Mouse (Mus musculus): ENCODE measurements around the gene Slc48a1.

Gene Slc48a1

DNA sequence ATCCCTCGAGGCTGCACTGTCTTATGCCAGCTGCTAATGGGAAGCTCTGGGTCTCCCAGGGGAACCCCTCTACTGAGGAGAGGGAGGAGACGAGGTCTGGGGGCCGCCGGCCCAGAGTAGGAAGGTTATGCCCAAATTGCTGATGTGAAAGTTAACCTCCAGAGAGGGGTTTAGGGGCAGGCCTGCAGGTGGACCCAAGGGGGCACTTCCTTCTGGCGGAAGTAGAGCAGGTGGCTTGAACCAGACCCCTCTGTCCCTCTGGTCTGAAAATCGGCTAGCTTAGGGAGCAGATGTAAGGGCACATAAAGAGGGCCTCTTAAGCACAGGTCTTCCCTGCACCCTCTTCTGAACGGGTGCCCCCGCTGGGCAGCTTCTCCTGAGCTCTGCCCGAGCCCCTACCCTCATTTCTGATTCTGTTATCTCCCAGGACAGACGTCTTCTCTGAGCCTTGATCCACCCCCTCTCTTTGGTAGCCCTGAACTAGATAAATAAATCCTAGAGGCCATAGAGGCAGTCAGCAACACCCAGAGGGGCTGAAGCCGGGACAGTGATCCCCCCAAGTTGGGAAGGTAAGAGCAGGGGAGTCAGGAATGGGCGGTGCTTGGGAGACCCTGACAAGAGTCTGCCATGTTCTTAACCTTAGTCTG lies 47.7 kb downstream of the Slc48a1 start:
- no peak for DNase-seq (ENCODE audit: low spot score)

- no peak for DNase-seq (ENCODE audit: low spot score)
These were observed 48.4 kb downstream of the Slc48a1 start for GRCm38 (mm10) chr15:97826588-97827261.

DNA sequence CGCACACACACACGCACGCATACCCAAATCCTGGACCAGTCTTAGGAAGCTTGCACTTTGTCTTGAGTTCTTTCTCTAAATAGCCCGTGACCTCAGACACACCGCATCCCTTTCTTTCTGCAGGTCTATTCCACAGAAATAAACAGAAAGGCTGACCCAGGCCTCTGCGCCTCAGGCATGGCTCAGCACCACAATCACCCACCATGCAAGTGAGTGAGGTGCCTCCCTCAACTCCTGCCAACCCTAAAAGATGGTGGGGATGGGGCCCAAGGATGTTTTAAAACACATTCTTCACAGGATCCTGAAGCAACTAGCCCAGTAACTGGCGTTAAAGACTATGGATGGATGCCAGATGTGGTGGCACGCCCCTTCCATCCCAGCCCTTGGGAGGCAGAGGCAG lies 49.1 kb downstream of the Slc48a1 start:
- DNase-seq (ENCODE audit: low spot score) = no peak

DNA sequence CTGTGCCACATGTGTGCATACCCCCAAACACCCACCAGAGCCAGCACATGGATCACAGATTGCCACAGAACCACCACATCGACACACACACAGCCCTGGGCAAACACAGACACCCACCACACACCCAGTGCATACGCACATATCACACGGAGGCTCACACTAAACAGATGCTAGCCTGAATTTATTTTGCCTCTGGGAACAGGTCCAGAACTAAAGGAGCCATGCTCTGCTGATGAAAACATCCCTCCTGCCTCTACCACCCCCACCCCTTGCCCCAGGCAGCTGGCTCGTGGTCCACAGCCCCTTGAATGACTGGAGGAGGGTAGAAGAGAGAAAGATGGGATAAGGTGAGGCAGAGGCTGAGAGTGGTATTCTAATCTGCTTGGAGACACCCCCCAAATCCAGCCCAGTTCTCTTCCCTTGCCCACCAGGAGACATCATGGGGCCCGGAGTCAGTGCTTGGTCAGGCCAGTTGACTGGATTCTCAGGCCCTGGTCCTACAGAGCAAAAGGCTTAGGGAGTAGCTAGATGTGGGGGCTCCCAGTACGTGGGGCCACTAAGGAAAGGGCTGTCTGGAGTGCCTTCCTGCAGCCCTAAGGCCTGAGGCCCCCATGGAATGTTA lies 50.0 kb downstream of the Slc48a1 start:
- DNase-seq (ENCODE audit: low spot score) = no peak

GRCm38 (mm10) chr15:97828901-97829338 lies 50.6 kb downstream of the Slc48a1 start:
- DNase-seq (ENCODE audit: low spot score) = peak; percentile 29

- DNase-seq (ENCODE audit: low spot score) = no peak
These were observed 51.1 kb downstream of the Slc48a1 start for GRCm38 (mm10) chr15:97829432-97829831.

GRCm38 (mm10) chr15:97830253-97830787 lies 52.0 kb downstream of the Slc48a1 start:
- DNase-seq (ENCODE audit: low spot score) = peak; percentile 78

GRCm38 (mm10) chr15:97830788-97831241 lies 52.5 kb downstream of the Slc48a1 start:
- peak; percentile 50 for DNase-seq (ENCODE audit: low spot score)

- peak; percentile 76 for DNase-seq (ENCODE audit: low spot score)
These were observed 53.1 kb downstream of the Slc48a1 start for GRCm38 (mm10) chr15:97831242-97831986.

GRCm38 (mm10) chr15:97831987-97832640 lies 53.8 kb downstream of the Slc48a1 start:
- peak; percentile 34 for DNase-seq (ENCODE audit: low spot score)

DNA sequence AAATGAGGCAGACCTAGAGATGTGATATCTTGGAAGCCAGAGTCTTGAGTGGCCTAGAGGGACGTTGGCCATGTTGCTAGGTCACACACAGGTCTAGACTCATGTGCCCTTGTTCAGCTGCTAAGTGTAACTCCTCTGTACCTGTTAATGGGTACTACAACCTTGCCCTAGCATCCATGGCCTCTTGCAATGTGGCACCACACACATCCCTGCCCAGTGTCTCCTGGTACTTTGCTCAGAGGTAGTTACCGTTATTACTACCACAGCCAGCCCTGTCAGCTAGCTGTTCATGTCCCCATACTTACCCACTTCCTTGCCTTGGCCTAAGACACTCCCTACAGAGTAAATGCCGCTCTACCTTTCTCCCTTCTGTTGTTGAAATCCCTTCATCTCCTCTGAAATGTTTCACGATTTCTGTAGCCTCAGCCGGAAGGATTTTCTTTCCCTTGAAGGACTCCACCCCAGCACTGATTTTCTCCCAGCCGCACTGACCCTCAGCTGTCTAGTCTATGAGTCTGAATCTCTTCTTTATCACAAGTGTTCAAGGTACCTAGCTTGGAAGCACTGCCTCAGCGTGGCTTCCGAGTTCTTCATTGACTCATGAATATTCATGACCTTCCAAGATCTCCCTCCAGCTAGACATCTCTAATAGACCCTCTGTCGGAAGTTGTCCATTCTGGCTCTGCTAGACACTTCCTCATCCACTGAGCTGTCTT lies 54.6 kb downstream of the Slc48a1 start:
- no peak for DNase-seq (ENCODE audit: low spot score)

GRCm38 (mm10) chr15:97836153-97836893 lies 58.0 kb downstream of the Slc48a1 start:
- no peak for DNase-seq (ENCODE audit: low spot score)

DNA sequence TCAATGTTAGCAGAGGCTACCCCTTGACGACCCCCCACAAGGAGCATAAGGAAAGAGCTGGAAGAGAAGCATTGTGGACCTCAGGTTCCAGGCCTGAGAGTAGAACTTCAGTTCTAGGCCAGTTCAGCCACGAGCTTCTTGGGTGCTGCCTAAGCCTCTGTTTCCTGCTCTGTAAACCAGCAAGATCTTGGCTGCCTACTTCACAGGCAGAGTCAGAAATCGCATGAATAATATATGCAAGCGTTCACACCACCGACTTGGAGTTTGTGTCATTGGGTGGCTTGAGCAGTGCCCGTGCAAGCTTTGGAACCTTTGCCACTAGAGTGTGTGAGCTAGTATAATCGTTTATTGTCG lies 58.6 kb downstream of the Slc48a1 start:
- no peak for DNase-seq (ENCODE audit: low spot score)

- DNase-seq (ENCODE audit: low spot score) = peak; percentile 40
These were observed 59.3 kb downstream of the Slc48a1 start for GRCm38 (mm10) chr15:97837491-97838061.

DNA sequence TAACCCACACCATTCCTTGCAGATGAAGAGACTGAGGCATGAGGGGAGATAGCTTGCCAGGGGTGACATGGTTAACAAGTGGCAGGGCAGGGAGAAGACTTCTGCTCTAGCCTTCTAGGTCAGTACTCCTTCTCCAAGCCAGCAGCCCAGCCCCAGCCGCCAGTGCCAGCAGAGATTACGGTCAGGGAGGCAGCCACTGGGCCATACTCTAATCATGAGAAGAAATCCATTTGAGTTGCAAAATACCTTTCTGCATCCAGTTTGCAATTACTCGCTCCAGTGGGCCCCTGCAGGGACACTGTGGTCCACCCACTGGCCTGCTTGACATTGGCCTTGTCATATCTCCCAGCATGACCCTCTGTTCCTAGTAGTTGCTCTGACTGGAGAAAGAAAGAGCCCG lies 60.1 kb downstream of the Slc48a1 start:
- DNase-seq (ENCODE audit: low spot score) = peak; percentile 62

DNA sequence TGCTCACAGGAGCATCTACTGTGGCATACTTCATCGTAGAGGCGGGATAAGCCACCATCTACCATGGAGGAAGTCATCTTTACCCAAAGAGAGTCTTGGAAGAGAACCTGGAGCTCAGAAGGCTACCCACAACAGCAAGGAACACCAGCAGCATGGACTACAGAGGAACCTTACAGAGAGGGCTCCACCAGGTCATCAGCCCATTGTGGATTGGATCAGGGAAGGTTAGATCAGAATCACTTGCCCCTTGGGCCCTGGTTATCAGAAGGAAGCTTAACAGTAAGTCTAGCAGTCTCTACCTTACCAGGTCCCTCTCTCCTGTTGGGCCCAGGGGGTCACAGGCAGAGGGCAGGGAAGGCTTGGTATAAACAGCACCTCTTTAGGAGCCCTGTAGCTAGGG lies 60.7 kb downstream of the Slc48a1 start:
- DNase-seq (ENCODE audit: low spot score) = no peak

DNA sequence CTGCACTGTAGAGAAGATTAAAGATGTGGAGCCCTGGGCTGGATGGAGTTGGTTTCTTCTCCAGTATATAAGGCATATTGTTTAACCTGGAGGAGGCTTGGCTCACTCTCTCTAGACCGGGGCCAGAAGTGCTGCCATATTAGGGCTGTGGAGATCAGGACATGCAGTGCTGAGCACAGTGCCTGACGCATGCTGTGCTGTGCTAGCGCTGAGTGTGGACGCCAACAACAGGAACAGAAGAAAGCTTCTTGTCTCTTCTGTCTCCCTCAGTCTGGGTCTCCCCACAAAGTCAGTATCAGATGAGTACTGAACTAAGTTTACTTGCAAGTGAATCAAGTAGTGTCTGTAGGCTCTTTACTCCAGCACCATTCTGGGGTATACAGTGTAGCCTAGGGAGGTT lies 61.2 kb downstream of the Slc48a1 start:
- DNase-seq (ENCODE audit: low spot score) = peak; percentile 18

- DNase-seq (ENCODE audit: low spot score) = peak; percentile 95
These were observed 61.7 kb downstream of the Slc48a1 start for GRCm38 (mm10) chr15:97839991-97840455.

DNA sequence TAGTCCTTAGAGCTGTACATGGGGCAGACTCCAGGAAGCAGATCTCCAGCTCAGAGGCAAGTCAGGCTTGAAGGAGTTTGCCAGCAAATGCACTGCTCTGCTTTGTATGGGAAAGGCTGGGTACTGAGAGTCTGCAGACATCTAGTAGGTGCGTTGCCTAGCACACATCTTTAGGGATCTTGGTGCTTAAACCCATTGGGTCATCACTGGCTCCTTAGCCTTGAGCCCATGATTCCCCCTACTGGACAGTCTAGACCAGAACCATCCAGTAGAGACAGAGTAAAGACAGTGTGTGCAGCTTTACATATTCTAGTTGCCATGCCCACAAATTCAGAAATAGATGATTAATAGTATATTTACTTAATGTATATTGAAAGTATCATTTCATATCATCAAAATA lies 62.5 kb downstream of the Slc48a1 start:
- DNase-seq (ENCODE audit: low spot score) = no peak

GRCm38 (mm10) chr15:97841383-97841782 lies 63.1 kb downstream of the Slc48a1 start:
- no peak for DNase-seq (ENCODE audit: low spot score)

Data from adipocyte (in vitro differentiated cells).